Mouse (Mus musculus): ENCODE data around the gene Snx7. TPM values are rescaled to one million over a fixed set of nuclear protein-coding genes. Genes with fewer than 3 reads are reported as not detected.

Gene Snx7
- polyA plus RNA-seq, 1 experiment: 28.3 TPM

DNA sequence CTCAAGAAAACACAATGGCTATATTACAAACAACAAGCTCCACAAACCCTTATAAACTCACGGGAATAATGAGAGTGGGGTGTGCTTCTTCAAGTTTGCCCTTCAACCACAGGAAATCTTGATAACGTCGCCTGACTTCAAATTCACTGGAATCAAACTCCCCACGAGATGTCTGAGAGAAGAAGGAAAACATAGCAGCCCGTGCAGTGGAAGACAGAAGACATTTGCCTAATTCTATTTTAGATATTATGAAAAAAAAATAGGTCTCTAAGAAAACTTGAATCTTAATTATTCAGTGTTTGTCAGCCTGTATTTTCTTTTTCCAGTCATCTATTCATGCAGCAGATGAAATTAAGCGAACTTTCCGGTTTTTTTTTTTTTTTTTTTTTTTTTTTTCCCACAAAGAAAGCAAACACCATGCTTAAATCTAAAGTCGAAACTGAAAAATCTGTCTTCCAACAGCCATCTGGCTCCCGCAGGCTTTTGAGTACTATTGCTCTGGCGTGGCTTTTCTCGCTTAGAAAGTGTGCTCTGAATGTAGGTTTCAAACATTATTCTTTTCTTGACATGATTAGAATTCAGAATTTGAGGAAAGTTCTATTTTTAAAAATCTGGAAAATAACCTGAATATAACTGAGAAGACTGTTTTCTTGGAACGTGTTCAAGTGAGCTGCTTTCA is 28.7 kb downstream of the Snx7 start:
- Histone ChIP-seq H3ac (ENCODE audit: control insufficient read depth, insufficient read length) (no peak overlapping the region), H3K27me3 (ENCODE audit: control insufficient read depth, insufficient read depth, insufficient read length) (no peaks in the 10 kb centered on the region), H3K4me2 (ENCODE audit: low read depth) (no peak overlapping the region), H3K79me2 (ENCODE audit: control insufficient read depth, insufficient read depth) (no peaks in the 10 kb centered on the region), H3K36me3 (ENCODE audit: control insufficient read depth, insufficient read depth) (peaks cover 9% of the 10 kb centered on the region), H3K4me3 (no peak overlapping the region)
- TF ChIP-seq POLR2A (IDR thresholded peaks at IDR 0.05; ENCODE audit: insufficient read length, low read depth): no peak
- TF ChIP-seq CEBPB (IDR thresholded peaks at IDR 0.05; ENCODE audit: insufficient read depth, poor library complexity, severe bottlenecking): no peak
- no peak for TF ChIP-seq SRF (IDR thresholded peaks at IDR 0.05; ENCODE audit: control insufficient read depth, insufficient read length, low read depth)
- no peak for TF ChIP-seq REST (IDR thresholded peaks at IDR 0.05; ENCODE audit: insufficient read depth, insufficient read length)
- no peak for TF ChIP-seq MAX (IDR thresholded peaks at IDR 0.05; ENCODE audit: low read depth)
- no peak for TF ChIP-seq USF1 (IDR thresholded peaks at IDR 0.05; ENCODE audit: low read depth)
- no peak for TF ChIP-seq TCF3 (IDR thresholded peaks at IDR 0.05; ENCODE audit: insufficient read length, low read depth)
- no peak for TF ChIP-seq MYOD1 (IDR thresholded peaks at IDR 0.05; ENCODE audit: control insufficient read depth in 1 of 3, insufficient read length in 2 of 3, low read depth in 2 of 3)
- no peak for TF ChIP-seq TCF12 (IDR thresholded peaks at IDR 0.05; ENCODE audit: insufficient read depth, poor library complexity, severe bottlenecking)
- TF ChIP-seq E2F4 (IDR thresholded peaks at IDR 0.05; ENCODE audit: insufficient read depth): no peak
- TF ChIP-seq POLR2AphosphoS2 (IDR thresholded peaks at IDR 0.05; ENCODE audit: insufficient read length, low read depth): no peak
- no peak for TF ChIP-seq MYOG (IDR thresholded peaks at IDR 0.05; ENCODE audit: control insufficient read depth in 1 of 3, insufficient read depth in 1 of 3, insufficient read length in 2 of 3, low read depth in 2 of 3)

DNA sequence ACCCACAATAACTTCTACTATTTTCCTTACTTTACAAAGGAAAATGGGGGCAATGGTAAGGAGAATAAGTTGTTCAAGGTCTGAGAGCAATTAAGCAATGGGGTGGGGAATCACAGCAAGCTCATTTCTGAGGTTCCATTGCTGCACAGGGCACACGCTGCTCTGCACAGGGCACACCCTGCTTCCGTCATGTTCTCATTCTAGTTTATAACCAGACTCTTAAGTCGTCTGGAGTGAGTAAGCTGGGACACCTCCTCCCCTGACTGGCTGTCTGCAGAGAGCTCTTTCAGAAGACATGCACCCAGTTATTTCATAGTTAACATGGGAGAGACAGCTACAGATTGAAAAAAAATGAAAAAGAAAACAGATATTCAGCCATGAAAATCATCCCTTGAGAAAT is 30.7 kb downstream of the Snx7 start:
- TF ChIP-seq SRF (IDR thresholded peaks at IDR 0.05; ENCODE audit: control insufficient read depth, insufficient read length, low read depth) (no peak), CEBPB (IDR thresholded peaks at IDR 0.05; ENCODE audit: insufficient read depth, poor library complexity, severe bottlenecking) (no peak), MYOD1 (IDR thresholded peaks at IDR 0.05; ENCODE audit: control insufficient read depth in 1 of 3, insufficient read length in 2 of 3, low read depth in 2 of 3) (no peak), REST (IDR thresholded peaks at IDR 0.05; ENCODE audit: insufficient read depth, insufficient read length) (no peak), TCF3 (IDR thresholded peaks at IDR 0.05; ENCODE audit: insufficient read length, low read depth) (no peak), MYOG (IDR thresholded peaks at IDR 0.05; ENCODE audit: control insufficient read depth in 1 of 3, insufficient read depth in 1 of 3, insufficient read length in 2 of 3, low read depth in 2 of 3) (no peak), USF1 (IDR thresholded peaks at IDR 0.05; ENCODE audit: low read depth) (no peak), TCF12 (IDR thresholded peaks at IDR 0.05; ENCODE audit: insufficient read depth, poor library complexity, severe bottlenecking) (no peak), POLR2A (IDR thresholded peaks at IDR 0.05; ENCODE audit: insufficient read length, low read depth) (no peak), MAX (IDR thresholded peaks at IDR 0.05; ENCODE audit: low read depth) (no peak)
- no peak overlapping the region for H3K4me2 ChIP-seq (ENCODE audit: low read depth)
- H3K4me3 ChIP-seq: no peak overlapping the region
- no peak overlapping the region for H3ac ChIP-seq (ENCODE audit: control insufficient read depth, insufficient read length)
- H3K27me3 ChIP-seq (ENCODE audit: control insufficient read depth, insufficient read depth, insufficient read length): no peaks in the 10 kb centered on the region
- no peaks in the 10 kb centered on the region for H3K79me2 ChIP-seq (ENCODE audit: control insufficient read depth, insufficient read depth)
- H3K36me3 ChIP-seq (ENCODE audit: control insufficient read depth, insufficient read depth): peaks cover 9% of the 10 kb centered on the region

DNA sequence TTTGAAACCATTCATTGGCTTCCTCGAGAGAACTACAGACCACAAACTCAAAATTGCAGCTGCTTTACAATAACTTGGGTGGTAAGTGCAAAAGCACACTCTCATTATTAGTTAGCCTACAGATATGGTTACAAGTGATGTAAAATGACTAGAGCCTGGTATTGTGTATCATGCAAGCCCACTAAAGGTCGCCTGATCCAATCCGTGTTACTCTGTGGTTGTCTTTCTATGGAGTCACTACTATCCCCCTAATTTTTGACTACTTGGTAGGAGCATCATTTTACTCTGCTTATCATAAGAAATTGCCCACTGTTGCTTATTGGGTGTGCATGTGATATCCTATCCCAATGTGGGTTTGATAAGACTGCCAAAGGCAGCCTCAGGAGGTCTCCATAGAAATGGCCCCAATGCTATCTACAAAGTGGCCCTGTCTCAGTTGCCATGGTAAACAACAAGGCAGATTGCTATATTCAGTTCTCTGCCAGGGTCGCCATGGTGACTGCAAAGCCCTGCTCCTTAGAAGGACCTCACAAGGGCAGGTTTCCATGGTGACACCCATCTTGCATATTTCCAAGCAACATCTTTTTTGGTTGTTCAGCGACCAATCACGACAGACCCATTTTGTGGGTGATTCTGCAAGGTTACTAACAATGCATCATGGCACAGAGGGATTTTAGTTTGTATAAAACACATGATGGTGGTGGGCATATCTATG is 42.1 kb downstream of the Snx7 start:
- no peak overlapping the region for H3K4me2 ChIP-seq (ENCODE audit: low read depth)
- peaks cover 19% of the 10 kb centered on the region for H3K36me3 ChIP-seq (ENCODE audit: control insufficient read depth, insufficient read depth)
- H3K4me3 ChIP-seq: no peak overlapping the region
- no peak overlapping the region for H3ac ChIP-seq (ENCODE audit: control insufficient read depth, insufficient read length)
- no peaks in the 10 kb centered on the region for H3K79me2 ChIP-seq (ENCODE audit: control insufficient read depth, insufficient read depth)
- H3K27me3 ChIP-seq (ENCODE audit: control insufficient read depth, insufficient read depth, insufficient read length): no peaks in the 10 kb centered on the region
- TF ChIP-seq USF1 (IDR thresholded peaks at IDR 0.05; ENCODE audit: low read depth): no peak
- no peak for TF ChIP-seq TCF3 (IDR thresholded peaks at IDR 0.05; ENCODE audit: insufficient read length, low read depth)
- TF ChIP-seq TCF12 (IDR thresholded peaks at IDR 0.05; ENCODE audit: insufficient read depth, poor library complexity, severe bottlenecking): no peak
- TF ChIP-seq POLR2A (IDR thresholded peaks at IDR 0.05; ENCODE audit: insufficient read length, low read depth): no peak

DNA sequence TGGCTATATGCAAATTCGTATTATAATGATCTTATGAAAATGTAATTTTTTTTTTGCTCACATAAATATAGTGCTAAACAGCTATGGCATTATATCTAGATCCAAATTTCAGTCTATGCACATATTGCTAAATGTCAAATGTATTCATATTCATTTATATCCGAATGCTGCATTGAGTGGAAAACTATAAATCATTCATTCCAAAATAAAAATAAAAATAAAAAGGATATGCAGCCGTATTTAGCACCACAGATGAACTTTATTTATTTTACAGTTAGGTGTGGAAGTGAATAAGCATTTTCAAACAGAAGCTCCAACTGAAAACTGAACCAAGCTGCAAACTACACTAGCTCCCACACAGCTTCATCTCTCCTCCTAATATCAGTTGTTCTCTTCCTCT is 45.5 kb downstream of the Snx7 start:
- Histone ChIP-seq H3K79me2 (ENCODE audit: control insufficient read depth, insufficient read depth) (no peaks in the 10 kb centered on the region), H3ac (ENCODE audit: control insufficient read depth, insufficient read length) (no peak overlapping the region), H3K4me2 (ENCODE audit: low read depth) (no peak overlapping the region), H3K4me3 (no peak overlapping the region), H3K27me3 (ENCODE audit: control insufficient read depth, insufficient read depth, insufficient read length) (no peaks in the 10 kb centered on the region), H3K36me3 (ENCODE audit: control insufficient read depth, insufficient read depth) (peaks cover 16% of the 10 kb centered on the region)
- no peak for TF ChIP-seq TCF12 (IDR thresholded peaks at IDR 0.05; ENCODE audit: insufficient read depth, poor library complexity, severe bottlenecking)
- TF ChIP-seq REST (IDR thresholded peaks at IDR 0.05; ENCODE audit: insufficient read depth, insufficient read length): no peak
- no peak for TF ChIP-seq POLR2A (IDR thresholded peaks at IDR 0.05; ENCODE audit: insufficient read length, low read depth)
- no peak for TF ChIP-seq USF1 (IDR thresholded peaks at IDR 0.05; ENCODE audit: low read depth)
- no peak for TF ChIP-seq CEBPB (IDR thresholded peaks at IDR 0.05; ENCODE audit: insufficient read depth, poor library complexity, severe bottlenecking)
- TF ChIP-seq E2F4 (IDR thresholded peaks at IDR 0.05; ENCODE audit: insufficient read depth): no peak
- TF ChIP-seq TCF3 (IDR thresholded peaks at IDR 0.05; ENCODE audit: insufficient read length, low read depth): no peak

DNA sequence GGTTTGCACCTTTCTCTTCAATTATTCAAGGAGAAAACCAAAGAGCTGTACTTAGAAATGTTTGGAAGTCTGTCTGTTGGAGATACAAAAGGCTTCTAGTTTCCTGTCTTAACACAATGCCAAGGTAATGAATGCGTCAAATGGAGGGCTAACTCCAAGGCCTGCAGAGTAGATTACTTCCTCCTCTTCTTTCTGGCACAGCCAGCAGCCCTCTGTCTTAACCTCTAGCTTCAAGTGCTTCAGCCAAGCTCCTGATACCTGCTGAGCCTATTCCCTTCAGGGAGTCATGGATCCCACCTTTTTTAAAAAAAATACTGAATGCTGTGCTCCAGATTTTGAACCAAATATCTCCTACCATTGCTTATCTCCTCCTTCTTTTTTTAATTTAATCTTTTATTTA is 51.1 kb downstream of the Snx7 start:
- no peak overlapping the region for H3K4me3 ChIP-seq
- no peaks in the 10 kb centered on the region for H3K79me2 ChIP-seq (ENCODE audit: control insufficient read depth, insufficient read depth)
- H3ac ChIP-seq (ENCODE audit: control insufficient read depth, insufficient read length): no peak overlapping the region
- H3K27me3 ChIP-seq (ENCODE audit: control insufficient read depth, insufficient read depth, insufficient read length): no peaks in the 10 kb centered on the region
- peaks cover 11% of the 10 kb centered on the region for H3K36me3 ChIP-seq (ENCODE audit: control insufficient read depth, insufficient read depth)
- no peak for TF ChIP-seq REST (IDR thresholded peaks at IDR 0.05; ENCODE audit: insufficient read depth, insufficient read length)
- no peak for TF ChIP-seq CEBPB (IDR thresholded peaks at IDR 0.05; ENCODE audit: insufficient read depth, poor library complexity, severe bottlenecking)
- no peak for TF ChIP-seq POLR2AphosphoS2 (IDR thresholded peaks at IDR 0.05; ENCODE audit: insufficient read length, low read depth)
- TF ChIP-seq POLR2A (IDR thresholded peaks at IDR 0.05; ENCODE audit: insufficient read length, low read depth): no peak
- no peak overlapping the region for H3K4me2 ChIP-seq (ENCODE audit: low read depth)
